Mouse (Mus musculus) liver, postnatal 0 days (tissue): Measurements from ENCODE around the gene Masp1. TPM values are rescaled to one million over a fixed set of nuclear protein-coding genes. Genes with fewer than 3 reads are reported as not detected.

ENCODE experiments used
- ATAC-seq: fragments of 200-750 bp; cut with Nextera tagmentation; 2 replicates; pipeline ENCODE4 v1.8.0; 2017; ENCODE audit warnings: mild to moderate bottlenecking, moderate library complexity
- DNase-seq: peaks from one replicate; pipeline ENCODE4 v3.0.0-alpha.2; 2016
- H3K27ac ChIP-seq: fragments of 300-500 bp; sonication (generic); 2 replicates; pipeline ENCODE4 v1.5.1; 2014; ENCODE audit warnings: antibody characterized with exemption, moderate library complexity, mild to moderate bottlenecking, low read depth
- H3K27me3 ChIP-seq: fragments of 300-500 bp; sonication (generic); 2 replicates; pipeline ENCODE4 v1.6.1; 2014; ENCODE audit warnings: low read length, control low read depth, mixed read lengths; ENCODE audit not compliant: insufficient read depth
- H3K36me3 ChIP-seq: fragments of 300-500 bp; sonication (generic); replicated peaks from 2 replicates; pipeline ENCODE4 v1.6.1; 2014; ENCODE audit warnings: mild to moderate bottlenecking, control low read depth, low read length, moderate library complexity, mixed read lengths; ENCODE audit not compliant: insufficient read depth
- H3K4me1 ChIP-seq: fragments of 300-500 bp; sonication (generic); 2 replicates; pipeline ENCODE4 v1.6.1; 2014; ENCODE audit warnings: antibody characterized with exemption, mild to moderate bottlenecking, control low read depth; ENCODE audit not compliant: insufficient read depth
- H3K4me2 ChIP-seq: fragments of 300-500 bp; sonication (generic); 2 replicates; pipeline ENCODE4 v1.6.1; 2014; ENCODE audit warnings: low read depth, mild to moderate bottlenecking, low read length, moderate library complexity, mixed read lengths
- H3K4me3 ChIP-seq: fragments of 300-500 bp; sonication (generic); 2 replicates; pipeline ENCODE4 v1.5.1; 2014; ENCODE audit warnings: low read depth, low read length
- H3K9ac ChIP-seq: fragments of 300-500 bp; sonication (generic); replicated peaks from 2 replicates; pipeline ENCODE4 v1.6.1; 2014; ENCODE audit warnings: mild to moderate bottlenecking, moderate library complexity
- H3K9me3 ChIP-seq: fragments of 300-500 bp; sonication (generic); 2 replicates; pipeline ENCODE4 v1.6.1; 2016; ENCODE audit warnings: mild to moderate bottlenecking, control low read depth, low read length, mixed read lengths
- CTCF ChIP-seq: sonication (generic); IDR thresholded peaks from 2 replicates; pipeline ENCODE4 v1.5.1; 2016; ENCODE audit warnings: antibody characterized with exemption, low read depth
- EP300 ChIP-seq: IDR thresholded peaks from 2 replicates; pipeline ENCODE4 v1.6.1; 2016; ENCODE audit warnings: antibody characterized with exemption, low read depth, mild to moderate bottlenecking
- WGBS: fragments of 180-500 bp; shearing (Covaris S2); extraction: QIAGEN DNeasy Blood & Tissue Kit; methylation state at CpG from one replicate; pipeline ENCODE4 v1.1.7; 2014; ENCODE audit not compliant: insufficient replicate concordance; 5-methylcytosine and 5-hydroxymethylcytosine counted together
- polyA plus RNA-seq: library from polyadenylated mRNA; unstranded; fragments of >200 nt; fragmentation: Nextera tagmentation; extraction: Ambion mirVana; gene quantifications from 2 replicates; pipeline ENCODE4 v1.2.1, GENCODE M21; 2015

Gene Masp1
- polyA plus RNA-seq, 1 experiment from 2014 or later, result 38.3 TPM

DNA sequence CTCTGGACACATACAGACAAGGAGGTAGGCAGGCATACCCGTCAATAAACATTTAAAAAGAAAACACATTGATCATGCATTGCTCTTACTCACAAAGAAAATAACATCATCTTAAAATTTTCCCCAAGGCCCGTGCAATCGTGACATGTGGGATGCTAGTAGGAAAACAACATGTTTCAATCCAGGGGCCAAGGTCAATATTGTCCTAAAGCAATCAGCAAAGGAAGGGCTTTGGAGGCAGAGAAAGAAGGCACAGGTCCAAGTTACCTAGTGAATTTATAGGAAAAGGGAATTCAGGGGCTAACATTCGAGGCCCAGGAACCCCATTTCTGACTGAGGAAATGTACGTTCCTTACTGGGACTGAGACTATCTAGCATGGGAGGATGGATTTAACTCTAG is 3.4 kb downstream of the Masp1 start:
- Histone ChIP-seq H3K36me3 (peaks cover 4% of the 10 kb centered on the region; the same call in 1 of the 2 replicates), H3K27ac (peak overlapping the region; percentile 83), H3K4me3 (no peak overlapping the region), H3K9me3 (no peaks in the 10 kb centered on the region), H3K27me3 (no peaks in the 10 kb centered on the region), H3K4me2 (peak overlapping the region; percentile 64), H3K4me1 (peaks cover 21% of the 10 kb centered on the region), H3K9ac (no peak overlapping the region)
- DNase-seq (no peak), ATAC-seq (peak; percentile 63)
- WGBS, result 58% methylated on average over 5 of the region's 5 CpGs
- TF ChIP-seq EP300, result 0 out of 2 replicates have a peak, but pooled peaks have one; percentile 3
- no peak for TF ChIP-seq CTCF

- H3K36me3 ChIP-seq, result peaks cover 4% of the 10 kb centered on the region; the same call in 1 of the 2 replicates
Observed at GRCm38 (mm10) chr16:23516606-23517005, 4.0 kb downstream of the Masp1 start.

DNA sequence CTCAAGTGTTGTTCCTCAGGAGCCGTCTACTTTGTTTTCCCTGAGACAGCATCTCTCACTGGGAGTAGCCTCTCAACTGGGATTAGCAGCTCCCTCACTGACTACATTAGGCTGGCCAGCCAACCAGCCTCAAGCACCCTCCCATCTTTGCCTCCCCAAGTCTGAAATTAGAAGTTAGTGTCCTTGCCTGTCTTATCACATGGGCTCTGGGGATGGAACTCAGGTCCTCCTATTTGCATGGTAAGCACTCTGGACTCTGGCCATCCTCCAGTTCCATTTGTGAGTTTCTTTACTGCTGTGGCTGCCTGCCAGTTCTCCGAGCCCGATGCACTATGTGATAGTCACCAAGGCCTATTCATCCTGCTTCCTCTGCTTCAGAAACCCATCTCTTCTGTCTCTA is 4.8 kb downstream of the Masp1 start:
- no peaks in the 10 kb centered on the region for H3K9me3 ChIP-seq
- H3K27me3 ChIP-seq, result no peaks in the 10 kb centered on the region
- TF ChIP-seq CTCF, result no peak
- no peak for TF ChIP-seq EP300
- peaks cover 4% of the 10 kb centered on the region; the same call in 1 of the 2 replicates for H3K36me3 ChIP-seq
- peaks cover 25% of the 10 kb centered on the region for H3K4me1 ChIP-seq
- DNase-seq (peak; percentile 76), ATAC-seq (peak; percentile 56)
- no peak overlapping the region for H3K4me3 ChIP-seq
- peak overlapping the region; percentile 83 for H3K27ac ChIP-seq
- no peak overlapping the region for H3K4me2 ChIP-seq
- H3K9ac ChIP-seq, result no peak overlapping the region
- WGBS, result 34% methylated on average over 3 of the region's 3 CpGs

More at GRCm38 (mm10) chr16:23516606-23517005, 4.0 kb downstream of the Masp1 start:
- H3K27ac ChIP-seq, result peak overlapping the region; percentile 83
- H3K4me1 ChIP-seq, result peaks cover 25% of the 10 kb centered on the region
- TF ChIP-seq EP300 (no peak), CTCF (no peak)
- ATAC-seq (no peak), DNase-seq (no peak)
- 0 out of 2 replicates have a peak overlapping the region, but pooled peaks have one; percentile 9 for H3K9ac ChIP-seq
- no peak overlapping the region for H3K4me3 ChIP-seq
- 46% methylated on average over 2 of the region's 2 CpGs for WGBS
- no peaks in the 10 kb centered on the region for H3K27me3 ChIP-seq
- H3K9me3 ChIP-seq, result no peaks in the 10 kb centered on the region
- H3K4me2 ChIP-seq, result no peak overlapping the region

DNA sequence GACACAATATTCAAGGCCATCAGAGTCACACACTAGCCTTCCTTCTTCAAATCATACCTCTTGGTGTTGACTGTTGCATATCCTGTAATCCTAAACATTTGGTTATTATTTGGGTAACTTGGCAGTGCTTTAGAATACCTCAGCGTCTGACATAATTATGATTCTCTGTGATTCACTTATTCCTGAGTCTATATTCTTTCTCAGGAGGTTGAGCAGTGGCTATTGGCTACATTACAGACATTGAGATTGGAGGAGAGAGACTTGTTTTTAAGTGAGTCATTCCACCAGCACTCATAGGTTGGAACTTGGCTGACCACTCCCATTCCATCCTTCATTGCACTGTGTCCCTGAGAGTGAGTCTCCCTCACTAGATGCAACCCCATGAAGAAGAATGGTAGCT is 7.2 kb downstream of the Masp1 start:
- H3K9me3 ChIP-seq, result no peaks in the 10 kb centered on the region
- H3K9ac ChIP-seq, result no peak overlapping the region
- ATAC-seq, result no peak
- H3K36me3 ChIP-seq, result peaks cover 13% of the 10 kb centered on the region
- H3K4me3 ChIP-seq, result no peak overlapping the region
- H3K27ac ChIP-seq, result no peak overlapping the region
- 69% methylated on average over 1 of the region's 1 CpGs for WGBS
- no peaks in the 10 kb centered on the region for H3K27me3 ChIP-seq
- TF ChIP-seq EP300 (no peak), CTCF (no peak)
- H3K4me1 ChIP-seq, result peaks cover 29% of the 10 kb centered on the region
- H3K4me2 ChIP-seq, result no peak overlapping the region
- DNase-seq, result no peak

DNA sequence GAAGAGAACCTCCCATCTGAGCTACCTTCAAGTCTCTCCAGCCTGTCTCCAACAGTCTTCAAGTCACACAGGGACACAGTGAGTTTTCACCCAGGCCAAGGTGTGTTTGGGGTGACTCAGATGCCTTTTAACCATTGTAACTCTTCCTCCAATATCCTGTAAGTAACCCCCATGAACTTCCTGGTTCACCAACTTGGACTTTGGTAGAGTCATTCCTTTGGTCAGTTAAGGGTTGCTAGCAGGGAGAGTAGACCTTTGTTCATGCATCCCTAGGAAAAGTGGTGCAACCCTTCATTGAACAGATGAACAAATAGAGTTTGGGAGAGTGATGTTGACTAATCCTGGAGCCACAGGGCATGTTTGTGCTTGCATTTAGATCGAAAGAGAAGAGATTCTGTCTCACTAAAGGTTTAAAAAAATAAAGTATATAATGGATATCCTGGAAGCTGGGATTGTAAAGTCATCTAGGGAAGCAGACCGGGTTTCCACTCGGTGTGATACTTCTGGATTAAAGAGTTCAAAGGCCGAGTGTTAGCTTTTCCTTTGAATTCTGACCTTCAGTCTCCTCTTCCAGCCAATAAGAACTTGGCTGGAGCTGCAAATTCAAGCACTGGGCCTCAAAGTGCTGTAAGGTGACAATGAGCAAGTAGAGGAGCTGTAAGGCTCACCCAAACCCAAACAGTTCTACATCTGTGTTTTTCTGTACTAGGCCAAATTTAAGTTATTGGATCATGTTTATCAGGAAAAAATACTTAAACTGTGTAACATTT is 9.3 kb downstream of the Masp1 start:
- peaks cover 13% of the 10 kb centered on the region for H3K36me3 ChIP-seq
- peak; percentile 92 for ATAC-seq
- H3K4me3 ChIP-seq, result no peak overlapping the region
- 51% methylated on average over 4 of the region's 4 CpGs for WGBS
- H3K9ac ChIP-seq, result no peak overlapping the region
- no peaks in the 10 kb centered on the region for H3K27me3 ChIP-seq
- H3K27ac ChIP-seq, result peak overlapping the region; percentile 74
- TF ChIP-seq CTCF (no peak), EP300 (peak; percentile 66; the same call in 1 of the 2 replicates)
- no peak overlapping the region for H3K4me2 ChIP-seq
- no peaks in the 10 kb centered on the region for H3K9me3 ChIP-seq
- H3K4me1 ChIP-seq, result peaks cover 27% of the 10 kb centered on the region
- no peak for DNase-seq

GRCm38 (mm10) chr16:23505904-23506687 is 14.5 kb downstream of the Masp1 start:
- no peak overlapping the region for H3K4me2 ChIP-seq
- ATAC-seq, result peak; percentile 27

More at GRCm38 (mm10) chr16:23505904-23506687, 14.5 kb downstream of the Masp1 start:
- peak; percentile 37 for DNase-seq
- Histone ChIP-seq H3K27ac (peak overlapping the region; percentile 62; the same call in 1 of the 2 replicates), H3K4me3 (no peak overlapping the region), H3K27me3 (no peaks in the 10 kb centered on the region), H3K9me3 (no peaks in the 10 kb centered on the region), H3K4me1 (peaks cover 39% of the 10 kb centered on the region), H3K36me3 (peaks cover 17% of the 10 kb centered on the region), H3K9ac (no peak overlapping the region)
- 30% methylated on average over 11 of the region's 11 CpGs for WGBS
- TF ChIP-seq EP300, result no peak
- no peak for TF ChIP-seq CTCF
